Mouse (Mus musculus) MEL (cell line): ENCODE data around the gene Hs3st1. TPM values are rescaled to one million over a fixed set of nuclear protein-coding genes. Genes with fewer than 3 reads are reported as not detected.

Experiments
- DNase-seq: peaks from one replicate; pipeline ENCODE4 v3.0.0; 2011; ENCODE audit warnings: low read depth, low spot score
- H3K27ac ChIP-seq: 2 replicates; pipeline ENCODE4 v1.5.1; 2012; ENCODE audit warnings: low read depth, mild to moderate bottlenecking, control low read depth, low read length, moderate library complexity; ENCODE audit not compliant: control insufficient read depth
- H3K27me3 ChIP-seq, 2 experiments: fragments of 150-350 bp in 1 of 2; sonication (generic) in 1 of 2; 2 replicates each; pipeline ENCODE4 v1.6.1; 2012; ENCODE audit warnings: low read length in 2 of 2, mild to moderate bottlenecking in 2 of 2, improper control_type of control experiment in 1 of 2, moderate library complexity in 1 of 2; ENCODE audit not compliant: insufficient read depth in 2 of 2, control insufficient read depth in 1 of 2
- H3K36me3 ChIP-seq, 2 experiments: 2 replicates each; pipeline ENCODE4 v1.6.1; 2012 to 2014; ENCODE audit warnings: low read length in 2 of 2, improper control_type of control experiment in 1 of 2, inconsistent platforms in 1 of 2, mild to moderate bottlenecking in 1 of 2; ENCODE audit not compliant: insufficient read depth in 2 of 2, control insufficient read depth in 1 of 2
- H3K4me1 ChIP-seq, 2 experiments: fragments of 150-350 bp in 1 of 2; sonication (generic) in 1 of 2; 2 replicates each; pipeline ENCODE4 v1.6.1; 2012; ENCODE audit warnings: low read length in 2 of 2, improper control_type of control experiment in 1 of 2, mild to moderate bottlenecking in 1 of 2; ENCODE audit not compliant: insufficient read depth in 2 of 2, control insufficient read depth in 1 of 2
- H3K4me3 ChIP-seq, 2 experiments: fragments of 150-350 bp in 1 of 2; sonication (generic) in 1 of 2; 2 replicates each; pipeline ENCODE4 v1.5.1; 2012; ENCODE audit warnings: low read depth in 2 of 2, low read length in 2 of 2, mild to moderate bottlenecking in 2 of 2, moderate library complexity in 2 of 2, control low read depth in 1 of 2, improper control_type of control experiment in 1 of 2; ENCODE audit not compliant: control insufficient read depth in 1 of 2, insufficient read depth in 1 of 2
- H3K79me2 ChIP-seq: 2 replicates; pipeline ENCODE4 v1.6.1; 2012; ENCODE audit warnings: mild to moderate bottlenecking, low read length, moderate library complexity; ENCODE audit not compliant: control insufficient read depth, poor library complexity, insufficient read depth
- H3K9ac ChIP-seq: 2 replicates; pipeline ENCODE4 v1.6.1; 2012; ENCODE audit warnings: low read depth, mild to moderate bottlenecking, control low read depth, low read length, moderate library complexity; ENCODE audit not compliant: control insufficient read depth, poor library complexity, severe bottlenecking
- H3K9me3 ChIP-seq: fragments of 150-350 bp; sonication (generic); replicated peaks from 2 replicates; pipeline ENCODE4 v1.6.1; 2012; ENCODE audit warnings: mild to moderate bottlenecking, low read length, improper control_type of control experiment, moderate library complexity; ENCODE audit not compliant: insufficient read depth
- CTCF ChIP-seq, 3 experiments: IDR thresholded peaks in 2 of 3; conservative IDR thresholded peaks in 1 of 3; 2 replicates each; pipeline ENCODE4 v1.5.1; 2011 to 2012; ENCODE audit warnings: low read length in 3 of 3, low read depth in 2 of 3, mild to moderate bottlenecking in 2 of 3, improper control_type of control experiment in 1 of 3, inconsistent platforms in 1 of 3, mixed read lengths in 1 of 3, moderate library complexity in 1 of 3; ENCODE audit not compliant: control insufficient read depth in 1 of 3, insufficient read depth in 1 of 3, poor library complexity in 1 of 3, severe bottlenecking in 1 of 3
- E2F4 ChIP-seq: IDR thresholded peaks from 2 replicates; pipeline ENCODE4 v1.6.1; 2011; ENCODE audit warnings: low read depth, low read length, improper control_type of control experiment, borderline replicate concordance
- ELF1 ChIP-seq: IDR thresholded peaks from 2 replicates; pipeline ENCODE4 v1.6.1; 2014; ENCODE audit warnings: low read depth, mild to moderate bottlenecking, inconsistent platforms, low read length, improper control_type of control experiment, moderate library complexity
- EP300 ChIP-seq, 2 experiments: IDR thresholded peaks; 2 replicates each; pipeline ENCODE4 v1.6.1; 2011; ENCODE audit warnings: improper control_type of control experiment in 2 of 2, low read length in 2 of 2, low read depth in 1 of 2, mild to moderate bottlenecking in 1 of 2
- HCFC1 ChIP-seq: IDR thresholded peaks from 2 replicates; pipeline ENCODE4 v1.6.1; 2012; ENCODE audit warnings: low read depth, mild to moderate bottlenecking, inconsistent platforms, low read length, improper control_type of control experiment, moderate library complexity
- KAT2A ChIP-seq: conservative IDR thresholded peaks from 2 replicates; pipeline ENCODE4 v1.6.1; 2012; ENCODE audit warnings: low read depth, low read length, improper control_type of control experiment, inconsistent platforms
- MAFK ChIP-seq: IDR thresholded peaks from 2 replicates; pipeline ENCODE4 v1.6.1; 2011; ENCODE audit warnings: low read depth, mild to moderate bottlenecking, low read length, improper control_type of control experiment, borderline replicate concordance
- MAX ChIP-seq: IDR thresholded peaks from 2 replicates; pipeline ENCODE4 v1.6.1; 2011; ENCODE audit warnings: low read length, improper control_type of control experiment
- MXI1 ChIP-seq: IDR thresholded peaks from 2 replicates; pipeline ENCODE4 v1.6.1; 2011; ENCODE audit warnings: mild to moderate bottlenecking, low read depth, low read length, improper control_type of control experiment
- MYC ChIP-seq: IDR thresholded peaks from 2 replicates; pipeline ENCODE4 v1.6.1; 2011; ENCODE audit warnings: low read depth, mild to moderate bottlenecking, low read length, improper control_type of control experiment, moderate library complexity
- NELFE ChIP-seq: IDR thresholded peaks from 2 replicates; pipeline ENCODE4 v1.6.1; 2011; ENCODE audit warnings: low read depth, low read length, improper control_type of control experiment
- NRF1 ChIP-seq: IDR thresholded peaks from 2 replicates; pipeline ENCODE4 v1.6.1; 2014; ENCODE audit warnings: low read depth, mild to moderate bottlenecking, inconsistent platforms, low read length, improper control_type of control experiment, moderate library complexity; ENCODE audit not compliant: poor library complexity, insufficient read depth, severe bottlenecking
- POLR2A ChIP-seq, 2 experiments: IDR thresholded peaks; 2 replicates each; pipeline ENCODE4 v1.6.1; 2011 to 2012; ENCODE audit warnings: low read length in 2 of 2, mild to moderate bottlenecking in 2 of 2, control low read depth in 1 of 2, improper control_type of control experiment in 1 of 2, low read depth in 1 of 2, moderate library complexity in 1 of 2; ENCODE audit not compliant: control insufficient read depth in 1 of 2, insufficient read depth in 1 of 2, poor library complexity in 1 of 2
- RAD21 ChIP-seq: IDR thresholded peaks from 2 replicates; pipeline ENCODE4 v1.6.1; 2011; ENCODE audit warnings: mild to moderate bottlenecking, low read depth, low read length, improper control_type of control experiment
- RCOR1 ChIP-seq: IDR thresholded peaks from 2 replicates; pipeline ENCODE4 v1.6.1; 2012; ENCODE audit warnings: low read depth, mild to moderate bottlenecking, inconsistent platforms, low read length, improper control_type of control experiment
- SIN3A ChIP-seq: IDR thresholded peaks from 2 replicates; pipeline ENCODE4 v1.6.1; 2012; ENCODE audit warnings: low read length, improper control_type of control experiment, inconsistent platforms
- ZC3H11A ChIP-seq: IDR thresholded peaks from 2 replicates; pipeline ENCODE4 v1.6.1; 2012; ENCODE audit warnings: low read depth, mild to moderate bottlenecking, inconsistent platforms, low read length, improper control_type of control experiment
- polyA plus RNA-seq, 2 experiments: library from polyadenylated mRNA; stranded (reverse) in 1 of 2; unstranded in 1 of 2; fragments of >175 nt in 1 of 2; fragments of >200 nt in 1 of 2; gene quantifications; 2 replicates each; pipeline versions ENCODE4 v1.2.1 to v1.2.4; 2012; ENCODE audit warnings: low replicate concordance in 2 of 2, low read depth in 1 of 2; ENCODE audit not compliant: insufficient read length in 2 of 2, insufficient read depth in 1 of 2, missing spikeins in 1 of 2
- total RNA-seq: library from RNA; depleted of rRNA; stranded (reverse); fragments of 300-350 nt; gene quantifications from 2 replicates; pipeline ENCODE4 v1.2.3, GENCODE M21; 2012

Gene Hs3st1
- total and polyA plus RNA-seq, 3 experiments, result not detected

DNA sequence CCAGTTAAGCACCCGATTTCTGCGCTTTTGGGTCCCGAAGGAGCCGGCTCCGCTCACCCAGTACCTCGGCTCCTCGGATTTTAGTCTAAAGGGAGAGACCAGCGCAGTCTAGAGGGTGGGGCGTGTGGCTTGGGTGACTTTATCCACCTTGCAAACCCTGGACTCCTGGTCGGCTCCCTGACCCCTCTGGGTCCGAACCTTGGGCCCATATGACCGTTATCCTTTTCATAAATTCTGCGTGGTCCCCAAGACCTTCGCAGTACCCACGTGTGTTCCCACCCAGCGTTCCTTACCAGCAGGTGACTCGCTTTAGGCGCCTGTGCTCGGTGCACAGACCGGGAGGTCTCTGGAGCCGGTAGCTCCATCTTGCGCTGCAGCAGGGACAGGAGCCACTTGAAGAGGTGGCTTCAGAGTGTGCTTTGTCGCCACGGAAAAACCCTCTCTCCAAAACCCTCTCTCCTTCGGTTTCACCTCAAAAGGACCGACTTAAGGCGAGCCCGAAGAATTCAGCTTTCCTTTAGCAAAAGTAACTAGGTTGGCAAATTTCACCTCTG, 110.4 kb downstream of the Hs3st1 start:
- no peak overlapping the region for H3K27ac ChIP-seq
- H3K27me3 ChIP-seq, result no peaks in the 10 kb centered on the region
- no peaks in the 10 kb centered on the region for H3K36me3 ChIP-seq
- H3K4me3 ChIP-seq, result no peak overlapping the region
- H3K9ac ChIP-seq, result no peak overlapping the region
- no peak for TF ChIP-seq NELFE
- no peak for TF ChIP-seq HCFC1
- TF ChIP-seq RCOR1, result no peak
- no peak for TF ChIP-seq CTCF (IDR thresholded peaks at IDR 0.05 in 2 of 3, conservative IDR thresholded peaks at IDR 0.05 in 1 of 3; ENCODE audit: control insufficient read depth in 1 of 3, insufficient read depth in 1 of 3, low read depth in 2 of 3, low read length in 3 of 3, poor library complexity in 1 of 3, severe bottlenecking in 1 of 3)
- TF ChIP-seq ZC3H11A, result no peak
- TF ChIP-seq EP300 (IDR thresholded peaks at IDR 0.05; ENCODE audit: low read depth in 1 of 2, low read length in 2 of 2), result no peak
- no peaks in the 10 kb centered on the region for H3K4me1 ChIP-seq
- DNase-seq, result no peak
- no peaks in the 10 kb centered on the region for H3K9me3 ChIP-seq
- no peaks in the 10 kb centered on the region for H3K79me2 ChIP-seq

DNA sequence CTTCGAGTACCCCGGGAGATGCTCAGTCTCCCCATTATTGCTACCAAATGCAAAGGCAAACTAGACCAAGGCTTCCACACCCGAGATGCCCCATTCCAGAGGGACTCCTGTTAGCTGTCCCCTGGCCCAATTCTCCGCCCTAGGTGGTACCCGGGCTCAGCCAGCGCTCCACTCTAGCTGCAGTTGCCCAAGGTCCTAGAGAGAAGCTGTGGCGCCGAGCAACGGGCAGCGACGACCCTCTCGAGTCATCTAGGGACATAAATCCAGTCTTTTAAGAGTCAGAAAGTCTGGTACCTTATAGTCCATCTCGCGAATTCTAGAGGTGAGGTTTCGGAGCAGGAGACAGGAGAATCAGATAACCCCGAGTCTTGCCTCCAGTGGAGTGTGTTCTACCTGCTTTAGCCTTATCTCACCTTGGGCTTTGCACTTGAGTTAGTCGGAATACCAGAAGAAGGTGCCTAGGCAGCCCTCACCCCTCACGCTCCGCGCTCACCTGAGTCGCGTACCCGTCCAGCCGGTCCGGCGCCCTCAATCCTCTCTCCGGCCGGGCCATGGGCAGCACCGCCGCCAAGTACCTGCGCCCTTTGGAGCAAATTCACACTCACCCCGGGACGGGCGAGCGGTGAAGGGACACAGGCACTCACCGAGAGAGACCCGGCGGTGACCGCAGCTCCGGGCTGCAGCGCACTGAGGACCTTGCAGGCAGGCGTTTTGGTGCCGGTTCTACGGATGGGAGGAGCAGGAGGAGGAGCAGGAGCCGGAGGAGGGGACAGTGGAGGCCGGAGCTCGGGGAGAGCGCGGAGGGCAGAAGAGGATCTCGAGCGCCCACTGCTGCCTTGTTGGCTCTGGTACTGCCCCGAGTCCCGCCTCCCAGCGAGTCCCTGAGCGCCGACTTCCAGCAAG, 111.1 kb downstream of the Hs3st1 start:
- Histone ChIP-seq H3K4me1 (no peaks in the 10 kb centered on the region), H3K79me2 (no peaks in the 10 kb centered on the region), H3K27ac (no peak overlapping the region), H3K9ac (no peak overlapping the region), H3K9me3 (no peaks in the 10 kb centered on the region), H3K4me3 (no peak overlapping the region), H3K27me3 (no peaks in the 10 kb centered on the region), H3K36me3 (no peaks in the 10 kb centered on the region)
- no peak for DNase-seq
- TF ChIP-seq HCFC1, result no peak
- TF ChIP-seq ELF1, result no peak
- no peak for TF ChIP-seq MXI1
- TF ChIP-seq MYC, result no peak
- TF ChIP-seq E2F4, result no peak
- no peak for TF ChIP-seq NRF1
- no peak for TF ChIP-seq CTCF (IDR thresholded peaks at IDR 0.05 in 2 of 3, conservative IDR thresholded peaks at IDR 0.05 in 1 of 3; ENCODE audit: control insufficient read depth in 1 of 3, insufficient read depth in 1 of 3, low read depth in 2 of 3, low read length in 3 of 3, poor library complexity in 1 of 3, severe bottlenecking in 1 of 3)
- no peak for TF ChIP-seq MAX
- TF ChIP-seq SIN3A, result no peak
- no peak for TF ChIP-seq POLR2A (IDR thresholded peaks at IDR 0.05; ENCODE audit: control insufficient read depth in 1 of 2, insufficient read depth in 1 of 2, low read depth in 1 of 2, low read length in 2 of 2, poor library complexity in 1 of 2)
- TF ChIP-seq MAFK, result no peak
- no peak for TF ChIP-seq NELFE
- no peak for TF ChIP-seq ZC3H11A
- no peak for TF ChIP-seq KAT2A
- no peak for TF ChIP-seq RAD21
